Comparison of ENCODE assay signal across 24 mouse cellular contexts in the genomic region with DNA sequence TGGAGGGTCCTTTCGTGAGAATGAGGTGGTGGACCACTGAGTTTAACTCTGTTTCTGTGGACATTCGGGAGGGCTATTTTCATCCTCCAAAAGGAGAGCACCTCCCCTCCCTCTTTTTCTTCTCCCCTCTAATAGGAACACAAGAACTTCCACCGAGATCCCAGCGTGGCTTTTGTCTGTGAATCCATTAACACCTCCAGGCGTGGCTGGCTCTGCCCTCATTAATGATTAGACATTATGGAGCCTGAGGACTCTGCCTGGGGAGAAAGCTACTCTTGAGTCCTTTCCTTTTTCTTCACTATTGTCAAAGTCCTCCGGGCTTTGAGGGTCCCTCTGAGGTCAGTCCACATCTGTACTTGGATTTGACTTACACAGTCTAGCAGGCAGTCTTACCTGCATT. TPM values are rescaled to one million over a fixed set of nuclear protein-coding genes. Genes with fewer than 3 reads are reported as not detected.
DNase-seq lines count a peak whose midpoint lies in the region; ATAC-seq lines count a peak whose summit lies in the region.
"Had no signal": no experiment of that assay in that cellular context is flagged by ENCODE, and none has a peak within 500 bp of the region (broad histone marks: within the 10 kb centered on the region; RNA-seq: fewer than 3 reads in every experiment).

No protein-coding gene starts in this region.

- intact Hi-C loops in heart, postnatal 25 days (cut with DNase I) = no loop called here

- H3K9ac ChIP-seq in hindbrain, embryonic 16.5 days (ENCODE audit: low read depth, low read length) = no peak overlapping the region
- H3K9ac ChIP-seq in kidney, embryonic 15.5 days = no peak overlapping the region
- no peak overlapping the region for H3K9ac ChIP-seq in kidney, embryonic 16.5 days (replicated peaks; ENCODE audit: low read length)
- H3K9ac ChIP-seq: heart, embryonic 15.5 days; hindbrain, embryonic 13.5 days; liver, embryonic 12.5 days; liver, postnatal 0 days; neural tube, embryonic 12.5 days had no signal

- no peak overlapping the region for H3K4me2 ChIP-seq in hindbrain, embryonic 16.5 days (ENCODE audit: low read length)
- H3K4me2 ChIP-seq in kidney, embryonic 15.5 days = no peak overlapping the region
- no peak overlapping the region for H3K4me2 ChIP-seq in kidney, embryonic 16.5 days (replicated peaks; ENCODE audit: low read depth, low read length)
- H3K4me2 ChIP-seq: heart, embryonic 15.5 days; hindbrain, embryonic 13.5 days; liver, embryonic 12.5 days; neural tube, embryonic 12.5 days had no signal

- 51% methylated on average over 6 of the region's 6 CpGs for WGBS in hindbrain, embryonic 10.5 days
- 27% methylated on average over 6 of the region's 6 CpGs for WGBS in hindbrain, embryonic 16.5 days
- 48% methylated on average over 6 of the region's 6 CpGs for WGBS in kidney, embryonic 15.5 days
- WGBS in kidney, embryonic 16.5 days = 46% methylated on average over 6 of the region's 6 CpGs
- WGBS in limb, embryonic 10.5 days = 47% methylated on average over 6 of the region's 6 CpGs

- H3K36me3 ChIP-seq in hindbrain, embryonic 10.5 days = peaks cover 45% of the 10 kb centered on the region
- no peaks in the 10 kb centered on the region for H3K36me3 ChIP-seq in hindbrain, embryonic 16.5 days (ENCODE audit: control insufficient read depth, insufficient read depth, low read length)
- peaks cover 26% of the 10 kb centered on the region for H3K36me3 ChIP-seq in kidney, embryonic 15.5 days
- H3K36me3 ChIP-seq in kidney, embryonic 16.5 days (ENCODE audit: insufficient read depth, low read length) = peaks cover 8% of the 10 kb centered on the region; the same call in 1 of the 2 replicates
- H3K36me3 ChIP-seq in limb, embryonic 10.5 days = peaks cover 31% of the 10 kb centered on the region
- H3K36me3 ChIP-seq: neural tube, embryonic 12.5 days had no signal

- no peak for DNase-seq in hindbrain, embryonic 10.5 days (ENCODE audit: low spot score)
- DNase-seq in kidney, postnatal 10 days = no peak
- no peak for DNase-seq in limb, embryonic 10.5 days (ENCODE audit: low spot score)
- DNase-seq in heart, postnatal 25 days (ENCODE audit: low spot score) = no peak
- DNase-seq: adrenal gland, postnatal 14 days; cerebellum, adult 11 months; cerebellum, adult 9-10 months; cerebellum, postnatal 36 days; gastrocnemius, postnatal 14 days; heart, postnatal 36 days; liver, postnatal 0 days; lung, postnatal 4 days; right cerebral cortex, adult 18-20 months; right cerebral cortex, postnatal 4 days had no signal

- peaks cover 42% of the 10 kb centered on the region for H3K4me1 ChIP-seq in hindbrain, embryonic 10.5 days (replicated peaks)
- no peaks in the 10 kb centered on the region; the same call in 1 of the 2 replicates for H3K4me1 ChIP-seq in hindbrain, embryonic 16.5 days (ENCODE audit: control insufficient read depth, insufficient read depth, low read depth, low read length)
- peaks cover 23% of the 10 kb centered on the region; the same call in 1 of the 2 replicates for H3K4me1 ChIP-seq in kidney, embryonic 15.5 days
- peaks cover 9% of the 10 kb centered on the region for H3K4me1 ChIP-seq in kidney, embryonic 16.5 days (ENCODE audit: insufficient read depth, low read length)
- peaks cover 44% of the 10 kb centered on the region for H3K4me1 ChIP-seq in limb, embryonic 10.5 days
- H3K4me1 ChIP-seq: heart, embryonic 15.5 days; liver, embryonic 12.5 days; megakaryocyte, embryonic 14.5 days had no signal

- H3K4me3 ChIP-seq in hindbrain, embryonic 10.5 days = no peak overlapping the region
- no peak overlapping the region for H3K4me3 ChIP-seq in hindbrain, embryonic 16.5 days (ENCODE audit: low read length)
- no peak overlapping the region for H3K4me3 ChIP-seq in kidney, embryonic 15.5 days (replicated peaks)
- H3K4me3 ChIP-seq in kidney, embryonic 16.5 days (ENCODE audit: low read length) = no peak overlapping the region
- H3K4me3 ChIP-seq in limb, embryonic 10.5 days = no peak overlapping the region
- H3K4me3 ChIP-seq: heart, embryonic 15.5 days; hindbrain, embryonic 13.5 days; liver, embryonic 12.5 days; megakaryocyte, embryonic 14.5 days; neural tube, embryonic 12.5 days had no signal

- ATAC-seq in hindbrain, embryonic 16.5 days = no peak
- no peak for ATAC-seq in kidney, embryonic 15.5 days (replicated peaks; ENCODE audit: low FRiP score)
- ATAC-seq in kidney, embryonic 16.5 days (ENCODE audit: low FRiP score, low TSS enrichment) = no peak
- ATAC-seq: CD4-positive, CD25-positive, alpha-beta regulatory T cell, adult 4 months; liver, embryonic 12.5 days; liver, postnatal 0 days; midbrain, embryonic 16.5 days had no signal

- H3K27me3 ChIP-seq in hindbrain, embryonic 10.5 days (ENCODE audit: insufficient read depth, poor library complexity, severe bottlenecking) = peaks cover 42% of the 10 kb centered on the region
- no peaks in the 10 kb centered on the region; the same call in 1 of the 2 replicates for H3K27me3 ChIP-seq in hindbrain, embryonic 16.5 days (replicated peaks; ENCODE audit: control insufficient read depth, insufficient read depth, low read length)
- 0 out of 2 replicates have a peak, but pooled peaks cover under 1% of the 10 kb centered on the region for H3K27me3 ChIP-seq in kidney, embryonic 15.5 days
- H3K27me3 ChIP-seq in kidney, embryonic 16.5 days (ENCODE audit: insufficient read depth, low read length) = no peaks in the 10 kb centered on the region
- peaks cover 42% of the 10 kb centered on the region for H3K27me3 ChIP-seq in limb, embryonic 10.5 days (ENCODE audit: low read depth, poor library complexity, severe bottlenecking)
- H3K27me3 ChIP-seq: heart, embryonic 15.5 days; liver, embryonic 12.5 days had no signal

- peak overlapping the region; percentile 54; the same call in 1 of the 2 replicates for H3K27ac ChIP-seq in hindbrain, embryonic 10.5 days
- H3K27ac ChIP-seq in hindbrain, embryonic 16.5 days (ENCODE audit: low read depth, low read length) = no peak overlapping the region
- H3K27ac ChIP-seq in kidney, embryonic 15.5 days = 0 out of 2 replicates have a peak overlapping the region, but pooled peaks have one; percentile 15
- 0 out of 2 replicates have a peak overlapping the region, but pooled peaks have one; percentile 9 for H3K27ac ChIP-seq in kidney, embryonic 16.5 days (ENCODE audit: low read length)
- 0 out of 2 replicates have a peak overlapping the region, but pooled peaks have one; percentile 36 for H3K27ac ChIP-seq in limb, embryonic 10.5 days
- H3K27ac ChIP-seq: heart, embryonic 15.5 days; hindbrain, embryonic 13.5 days; liver, embryonic 12.5 days; neural tube, embryonic 12.5 days had no signal

- peaks cover 6% of the 10 kb centered on the region; the same call in 1 of the 2 replicates for H3K9me3 ChIP-seq in hindbrain, embryonic 10.5 days
- no peaks in the 10 kb centered on the region for H3K9me3 ChIP-seq in hindbrain, embryonic 16.5 days (ENCODE audit: control insufficient read depth, low read length)
- H3K9me3 ChIP-seq in kidney, embryonic 15.5 days (replicated peaks) = no peaks in the 10 kb centered on the region
- H3K9me3 ChIP-seq in kidney, embryonic 16.5 days (ENCODE audit: low read length) = no peaks in the 10 kb centered on the region
- no peaks in the 10 kb centered on the region for H3K9me3 ChIP-seq in limb, embryonic 10.5 days (replicated peaks)
- H3K9me3 ChIP-seq: heart, embryonic 15.5 days; hindbrain, embryonic 13.5 days; liver, embryonic 12.5 days; megakaryocyte, embryonic 14.5 days; neural tube, embryonic 12.5 days had no signal

RNA-seq across cellular contexts. Expression of a gene that starts 34.3 kb away (rescaled TPM):
- polyA plus RNA-seq in hindbrain, embryonic 10.5 days (2016; fragmentation: Nextera tagmentation; extraction: Ambion mirVana) = 8.8 and 12.7 TPM in 2 replicates
- 5.3 TPM in 2 replicates for polyA plus RNA-seq in hindbrain, embryonic 16.5 days (2015; fragmentation: Nextera tagmentation; extraction: Ambion mirVana)
- 10.1 and 11.6 TPM in 2 replicates for polyA plus RNA-seq in kidney, embryonic 15.5 days (2015; fragmentation: Nextera tagmentation; extraction: Ambion mirVana)
- 6.1 and 7.1 TPM in 2 replicates for polyA plus RNA-seq in kidney, embryonic 16.5 days (2015; fragmentation: Nextera tagmentation; extraction: Ambion mirVana)
- polyA plus RNA-seq in limb, embryonic 10.5 days (2016; fragmentation: Nextera tagmentation; extraction: Ambion mirVana) = 11.2 and 12.4 TPM in 2 replicates
- total RNA-seq in heart, postnatal 25 days (2021) = 10 to 100 TPM; 37.2 to 40.7 TPM
